Mouse (Mus musculus): Measurements from ENCODE around the gene Pibf1.

Gene Pibf1

DNA sequence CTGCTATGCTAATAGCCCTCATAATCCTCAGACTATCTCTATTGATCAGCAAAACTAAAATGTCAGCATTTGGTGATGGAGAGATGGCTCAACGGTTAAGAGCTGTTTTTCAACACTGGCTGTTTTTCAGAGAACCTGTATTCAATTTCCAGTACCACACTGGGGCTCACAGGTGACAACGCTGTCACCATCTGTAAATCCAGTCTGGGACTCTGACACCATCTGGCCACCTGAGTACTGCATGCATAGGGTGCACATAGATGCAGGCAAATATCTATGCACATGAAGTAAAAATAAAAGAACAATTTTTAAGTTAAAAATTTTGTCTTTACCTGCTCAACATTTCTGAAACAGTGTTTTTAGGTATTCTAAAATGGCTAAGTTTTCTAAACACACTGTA lies 40.8 kb downstream of the Pibf1 start:
- DNase-seq (ENCODE audit: extremely low spot score, low read depth, low spot score): no peak

- DNase-seq (ENCODE audit: extremely low spot score, low read depth, low spot score): peak; percentile 69
Measured at GRCm38 (mm10) chr14:99141786-99142633, 42.8 kb downstream of the Pibf1 start.

- no peak for DNase-seq (ENCODE audit: extremely low spot score, low read depth, low spot score)
Measured at GRCm38 (mm10) chr14:99146841-99147240, 47.6 kb downstream of the Pibf1 start.

GRCm38 (mm10) chr14:99152683-99153082 lies 53.5 kb downstream of the Pibf1 start:
- no peak for DNase-seq (ENCODE audit: extremely low spot score, low read depth, low spot score)

- no peak for DNase-seq (ENCODE audit: extremely low spot score, low read depth, low spot score)
Measured at GRCm38 (mm10) chr14:99159940-99160339, 60.7 kb downstream of the Pibf1 start.

DNA sequence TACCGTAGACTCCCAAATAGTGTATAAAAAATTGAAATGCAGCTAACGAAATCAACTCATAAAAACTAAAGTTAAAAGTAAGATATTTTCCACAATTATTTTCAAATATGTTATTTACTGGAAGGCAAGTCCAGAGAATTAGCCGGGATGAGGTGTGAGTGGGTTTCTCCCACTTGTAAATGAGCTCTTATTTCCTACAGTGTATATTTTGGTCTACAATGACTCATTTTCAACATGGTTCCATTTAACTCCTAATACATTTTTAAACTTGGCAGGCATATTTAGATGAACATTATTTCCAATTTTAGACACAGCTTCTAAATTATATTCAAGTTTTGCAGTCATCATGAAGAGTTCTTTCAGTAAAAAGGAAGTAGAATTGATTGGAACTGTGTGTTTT lies 63.8 kb downstream of the Pibf1 start:
- DNase-seq (ENCODE audit: extremely low spot score, low read depth, low spot score): no peak

GRCm38 (mm10) chr14:99174138-99174745 lies 75.0 kb downstream of the Pibf1 start:
- no peak for DNase-seq (ENCODE audit: extremely low spot score, low read depth, low spot score)

DNA sequence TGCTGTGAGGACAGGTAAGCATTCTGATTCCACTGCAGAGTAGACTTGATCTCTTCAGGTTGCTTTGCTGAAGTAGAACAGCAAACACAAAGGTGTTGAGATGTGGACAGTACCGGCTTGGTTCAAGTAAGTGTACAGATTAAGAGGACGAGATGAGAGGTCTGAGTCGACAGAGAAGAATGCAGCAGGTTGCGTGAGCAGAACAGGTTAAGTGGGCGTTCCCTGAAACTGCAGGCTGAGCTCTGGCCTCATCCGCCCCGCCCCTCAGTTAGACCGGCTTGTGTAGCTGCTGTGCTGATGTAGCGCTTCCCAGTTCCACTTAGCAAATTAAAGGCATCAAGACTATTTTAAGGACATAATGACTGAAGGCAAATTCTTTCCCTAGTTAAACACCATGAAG lies 77.3 kb downstream of the Pibf1 start:
- no peak for DNase-seq (ENCODE audit: extremely low spot score, low read depth, low spot score)

- DNase-seq (ENCODE audit: extremely low spot score, low read depth, low spot score): no peak
Measured at GRCm38 (mm10) chr14:99190153-99190790, 91.0 kb downstream of the Pibf1 start.

- no peak for DNase-seq (ENCODE audit: extremely low spot score, low read depth, low spot score)
Measured at GRCm38 (mm10) chr14:99205865-99206264, 106.6 kb downstream of the Pibf1 start.

DNA sequence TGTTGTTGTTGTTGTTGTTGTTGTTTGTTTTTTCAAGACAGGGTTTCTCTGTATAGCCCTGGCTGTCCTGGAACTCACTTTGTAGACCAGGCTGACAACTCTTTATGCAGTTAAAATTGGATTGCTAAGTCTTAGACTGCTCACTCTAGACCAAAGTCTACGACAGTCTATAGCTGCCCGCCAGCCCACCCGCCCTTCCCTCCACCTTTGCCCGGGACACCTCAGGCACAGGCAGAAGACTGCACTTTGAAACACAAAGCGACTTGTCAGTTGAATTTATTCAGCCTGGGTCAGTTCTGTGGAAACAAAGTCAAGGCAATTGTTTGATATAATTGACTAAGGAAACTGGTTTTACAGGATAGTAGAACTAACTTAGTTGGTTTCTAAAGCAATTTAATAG lies 107.4 kb downstream of the Pibf1 start:
- no peak for DNase-seq (ENCODE audit: extremely low spot score, low read depth, low spot score)

- no peak for DNase-seq (ENCODE audit: extremely low spot score, low read depth, low spot score)
Measured at GRCm38 (mm10) chr14:99210431-99210830, 111.2 kb downstream of the Pibf1 start.

GRCm38 (mm10) chr14:99218396-99219012 lies 119.3 kb downstream of the Pibf1 start:
- DNase-seq (ENCODE audit: extremely low spot score, low read depth, low spot score): no peak

- DNase-seq (ENCODE audit: extremely low spot score, low read depth, low spot score): peak; percentile 67
Measured at GRCm38 (mm10) chr14:99219757-99220171, 120.5 kb downstream of the Pibf1 start.

DNA sequence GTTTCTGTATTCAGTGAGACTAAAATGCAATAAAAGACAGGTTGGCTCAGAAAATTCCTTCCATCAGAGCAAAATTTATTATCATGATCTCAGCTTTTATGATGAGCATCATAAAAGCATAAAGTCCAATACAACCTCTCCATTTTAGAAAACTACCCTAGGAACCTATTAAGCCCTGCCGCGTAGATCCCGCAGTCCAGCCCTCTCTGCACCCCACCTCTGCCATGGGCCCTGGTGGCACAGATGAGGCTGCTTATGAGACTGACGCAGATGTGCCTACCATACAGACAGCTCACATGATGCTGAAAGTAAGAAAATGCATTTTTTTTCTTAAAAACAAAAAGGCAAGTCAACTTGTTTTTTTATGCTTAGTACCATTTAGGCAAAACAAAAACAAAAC lies 126.7 kb downstream of the Pibf1 start:
- no peak for DNase-seq (ENCODE audit: extremely low spot score, low read depth, low spot score)

DNA sequence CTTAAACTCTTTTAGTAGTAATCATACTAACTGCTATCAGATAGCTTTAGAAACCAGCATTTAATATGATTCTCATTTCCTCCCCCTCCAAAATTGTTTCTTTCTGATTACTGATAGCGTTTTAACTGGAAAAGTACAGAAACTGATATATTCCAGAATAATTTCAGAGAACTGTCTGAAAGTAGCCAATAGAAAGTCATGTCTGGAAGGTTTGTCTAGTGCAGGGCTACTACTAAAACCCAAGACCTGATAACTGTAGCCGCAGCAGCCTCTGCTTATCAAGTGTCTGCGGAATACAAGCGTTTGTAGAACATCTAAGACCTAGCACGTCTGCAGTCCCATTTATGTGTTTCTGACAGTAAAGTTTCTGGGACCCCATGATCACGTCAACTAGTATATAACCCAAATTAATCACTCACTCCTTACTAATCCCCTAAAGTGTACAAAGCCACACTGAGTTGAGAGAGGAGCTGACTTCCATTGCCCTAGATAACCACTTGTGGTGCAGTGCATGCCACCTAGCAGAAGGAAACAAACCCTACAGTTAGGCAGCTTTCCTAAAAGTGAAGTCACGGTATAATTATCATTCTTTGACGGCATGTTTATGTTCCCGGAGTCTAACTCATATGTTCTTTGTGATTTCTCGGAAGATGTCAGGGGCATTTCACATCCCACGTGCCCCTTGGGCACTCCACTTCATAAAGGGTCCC lies 130.0 kb downstream of the Pibf1 start:
- no peak for DNase-seq (ENCODE audit: extremely low spot score, low read depth, low spot score)

GRCm38 (mm10) chr14:99233056-99233455 lies 133.8 kb downstream of the Pibf1 start:
- DNase-seq (ENCODE audit: extremely low spot score, low read depth, low spot score): no peak

GRCm38 (mm10) chr14:99237115-99237514 lies 137.9 kb downstream of the Pibf1 start:
- no peak for DNase-seq (ENCODE audit: extremely low spot score, low read depth, low spot score)

GRCm38 (mm10) chr14:99240563-99240962 lies 141.3 kb downstream of the Pibf1 start:
- DNase-seq (ENCODE audit: extremely low spot score, low read depth, low spot score): no peak

DNA sequence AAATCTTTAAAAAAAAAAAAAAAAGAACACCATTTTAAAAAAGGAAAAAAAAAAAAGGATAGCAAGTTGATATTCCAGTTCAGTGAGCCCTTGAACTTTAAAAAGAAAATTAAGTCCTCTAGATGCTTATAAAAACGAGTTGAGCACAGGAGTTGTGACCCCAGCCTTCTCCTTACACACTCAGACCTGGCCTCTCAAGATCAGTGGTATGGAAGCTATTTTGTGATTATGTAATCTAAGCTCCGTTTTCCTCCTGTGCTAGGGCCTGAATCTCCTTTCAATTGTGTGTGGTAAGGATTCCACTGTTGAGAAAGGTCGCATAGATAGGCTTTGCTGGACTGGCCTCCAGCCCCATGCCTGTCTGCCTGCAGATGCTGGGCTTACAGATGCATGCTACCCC lies 145.3 kb downstream of the Pibf1 start:
- DNase-seq (ENCODE audit: extremely low spot score, low read depth, low spot score): no peak

GRCm38 (mm10) chr14:99262026-99262425 lies 162.8 kb downstream of the Pibf1 start:
- no peak for DNase-seq (ENCODE audit: extremely low spot score, low read depth, low spot score)

All from hindlimb bud, embryonic 11.5 days (tissue).